Mouse (Mus musculus) embryonic fibroblast, embryonic 13.5 days (primary cell): ENCODE results near the gene Zfp488. TPM values are rescaled to one million over a fixed set of nuclear protein-coding genes. Genes with fewer than 3 reads are reported as not detected.
A peak's percentile ranks its signal among the peaks of the same experiment; 100 is the strongest.

Experiments used
- H3K27ac ChIP-seq: 2 replicates; pipeline ENCODE4 v1.5.1; 2012; ENCODE audit warnings: low read length, control low read depth, inconsistent platforms; ENCODE audit not compliant: insufficient read depth
- H3K4me1 ChIP-seq: 2 replicates; pipeline ENCODE4 v1.6.1; 2011; ENCODE audit warnings: low read length; ENCODE audit not compliant: control insufficient read depth, insufficient read depth
- H3K4me3 ChIP-seq: 2 replicates; pipeline ENCODE4 v1.5.1; 2011; ENCODE audit warnings: mild to moderate bottlenecking, control low read depth, low read length; ENCODE audit not compliant: insufficient read depth
- CTCF ChIP-seq: IDR thresholded peaks from 2 replicates; pipeline ENCODE4 v1.5.1; 2011; ENCODE audit warnings: mild to moderate bottlenecking, control low read depth, low read length, moderate library complexity, borderline replicate concordance; ENCODE audit not compliant: insufficient read depth
- POLR2A ChIP-seq: IDR thresholded peaks from 2 replicates; pipeline ENCODE4 v1.6.1; 2011; ENCODE audit warnings: low read depth, mild to moderate bottlenecking, control low read depth, low read length, moderate library complexity
- polyA plus RNA-seq: library from polyadenylated mRNA; stranded (reverse); fragments of >200 nt; gene quantifications from 2 replicates; pipeline ENCODE4 v1.2.4, GENCODE M21; 2011; ENCODE audit warnings: low read depth; ENCODE audit not compliant: missing spikeins, insufficient read length

The Zfp488 gene
- polyA plus RNA-seq, 1 experiment, result not detected

- Histone ChIP-seq H3K4me3 (peak within 1 kb of the TSS; percentile 19; the same call in 1 of the 2 replicates), H3K4me1 (no peaks in the 10 kb centered on the region), H3K27ac (no peak within 1 kb of the TSS)
- TF ChIP-seq CTCF (no peak), POLR2A (no peak)
These were observed 55.1 kb downstream of the Zfp488 start, which contains the start of gene Gdf10 for GRCm38 (mm10) chr14:33923168-33924070. Gdf10 (plus strand) TSS chr14:33923587.

DNA sequence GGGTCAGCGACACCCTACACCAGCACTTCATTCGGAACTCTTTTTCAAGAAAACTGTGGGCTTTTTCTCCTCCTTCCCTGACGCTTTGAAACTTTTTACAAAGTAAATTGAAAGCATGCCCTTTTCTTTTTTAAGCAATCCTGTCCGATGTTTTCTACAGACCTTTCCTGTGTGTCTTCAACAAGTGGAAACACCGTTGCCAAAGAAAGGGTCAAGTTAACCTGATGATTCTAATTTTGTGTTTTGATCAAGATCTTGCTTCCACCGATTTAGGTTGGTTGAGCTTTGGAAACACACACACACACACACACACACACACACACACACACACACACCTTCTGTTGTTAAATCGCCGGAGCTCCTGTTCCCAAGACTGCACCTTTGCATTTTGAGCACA lies 55.8 kb downstream of the Zfp488 start:
- TF ChIP-seq POLR2A, result no peak
- no peak for TF ChIP-seq CTCF
- Histone ChIP-seq H3K27ac (no peak overlapping the region), H3K4me3 (peak overlapping the region; percentile 19; the same call in 1 of the 2 replicates), H3K4me1 (no peaks in the 10 kb centered on the region)

DNA sequence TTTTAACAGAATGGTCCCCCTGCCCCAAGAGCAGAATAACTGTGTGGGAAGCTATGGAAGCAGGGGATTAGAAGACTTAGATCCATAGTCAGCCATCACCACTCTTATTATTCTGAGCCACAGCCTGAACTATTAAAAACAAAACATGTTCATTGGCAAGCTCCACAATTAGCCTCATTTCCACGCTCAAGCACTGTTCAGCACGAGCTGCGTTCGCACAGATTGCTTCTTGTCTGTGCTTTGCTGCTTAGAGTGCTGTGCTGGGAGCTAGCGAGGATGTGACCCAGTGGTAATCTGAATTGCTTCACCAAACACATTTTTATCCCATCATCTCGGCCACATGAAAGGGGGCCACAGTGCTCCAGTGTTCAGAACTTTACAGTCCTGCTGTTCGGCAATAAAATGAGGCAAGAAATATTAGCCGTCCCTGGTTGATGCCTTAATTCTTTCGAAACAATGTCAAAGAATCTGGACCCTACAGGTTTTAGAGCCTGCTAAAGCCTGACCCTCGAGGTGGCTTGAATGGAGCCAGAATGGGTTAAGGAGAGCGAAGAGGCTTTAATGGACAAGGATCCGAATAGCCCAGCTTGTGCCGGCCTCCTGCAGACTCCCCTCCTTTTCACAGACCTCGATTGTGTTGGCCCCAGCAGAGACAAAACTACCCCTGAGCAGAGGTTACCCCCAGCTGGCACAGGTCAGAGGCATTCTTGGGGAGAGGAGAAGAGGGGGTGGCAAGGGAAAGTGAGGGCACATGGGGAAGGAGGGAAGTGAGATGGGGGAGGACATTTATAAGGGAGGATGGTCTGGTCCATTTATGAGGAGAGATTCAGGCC lies 57.6 kb downstream of the Zfp488 start:
- Histone ChIP-seq H3K27ac (no peak overlapping the region), H3K4me3 (no peak overlapping the region), H3K4me1 (no peaks in the 10 kb centered on the region)
- TF ChIP-seq POLR2A (no peak), CTCF (no peak)

Other genes starting within 250 kb of the Zfp488 start
- gene Gdf10, start 55.2 kb downstream of the Zfp488 start, polyA plus RNA-seq, result 1.1 and 7.0 TPM in 2 replicates
- gene Gdf2, start 37.7 kb downstream of the Zfp488 start, polyA plus RNA-seq, result not detected in 2 replicates
- not detected in 2 replicates for gene Rbp3, start 24.8 kb downstream of the Zfp488 start, polyA plus RNA-seq
- gene Gm30083, start 36.4 kb upstream of the Zfp488 start, polyA plus RNA-seq, result not detected in 2 replicates
- not detected in 2 replicates for gene Gm5460, start 38.0 kb upstream of the Zfp488 start, polyA plus RNA-seq
- gene Antxrl, start 73.9 kb upstream of the Zfp488 start, polyA plus RNA-seq, result not detected in 2 replicates
- gene Anxa8, start 107.2 kb upstream of the Zfp488 start, polyA plus RNA-seq, result 28.1 and 42.9 TPM in 2 replicates
- 1.6 and 2.8 TPM in 2 replicates for gene A630023A22Rik, start 124.0 kb upstream of the Zfp488 start, polyA plus RNA-seq
- not detected in 2 replicates for gene Npy4r, start 173.7 kb upstream of the Zfp488 start, polyA plus RNA-seq
- gene Gprin2, start 222.9 kb upstream of the Zfp488 start, polyA plus RNA-seq, result 0.12 and 0.46 TPM in 2 replicates
- gene Syt15, start 240.8 kb upstream of the Zfp488 start, polyA plus RNA-seq, result not detected in 2 replicates